Mouse (Mus musculus) urinary bladder, adult 18-20 months (tissue): ENCODE measurements around the gene Abcb1b.
"Not testable (repeated sequence)": the region's sequence is repeated elsewhere in the genome, so short reads cannot be mapped to it uniquely, and the experiment has no call there.

Experiments
- DNase-seq, 2 experiments: peaks; one replicate each; pipeline ENCODE4 v3.0.0; 2022; ENCODE audit warnings: low spot score in 2 of 2, mixed read lengths in 2 of 2

Abcb1b gene

GRCm38 (mm10) chr5:8863580-8864337 lies 65.8 kb downstream of the Abcb1b start:
- DNase-seq: no peak

DNA sequence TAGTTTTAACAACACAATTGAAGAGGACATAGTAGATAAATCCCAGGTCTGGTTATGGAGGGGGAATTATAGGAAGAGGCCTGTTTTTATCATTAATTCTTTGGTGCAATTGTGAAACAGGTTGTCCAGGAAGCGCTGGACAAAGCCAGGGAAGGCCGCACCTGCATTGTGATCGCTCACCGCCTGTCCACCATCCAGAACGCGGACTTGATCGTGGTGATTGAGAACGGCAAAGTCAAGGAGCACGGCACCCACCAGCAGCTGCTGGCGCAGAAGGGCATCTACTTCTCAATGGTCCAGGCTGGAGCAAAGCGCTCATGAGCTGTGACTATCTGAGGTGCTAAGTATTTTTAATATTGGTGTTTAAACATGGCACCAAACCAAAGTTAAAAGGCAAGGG lies 67.7 kb downstream of the Abcb1b start:
- DNase-seq: not testable (repeated sequence)

DNA sequence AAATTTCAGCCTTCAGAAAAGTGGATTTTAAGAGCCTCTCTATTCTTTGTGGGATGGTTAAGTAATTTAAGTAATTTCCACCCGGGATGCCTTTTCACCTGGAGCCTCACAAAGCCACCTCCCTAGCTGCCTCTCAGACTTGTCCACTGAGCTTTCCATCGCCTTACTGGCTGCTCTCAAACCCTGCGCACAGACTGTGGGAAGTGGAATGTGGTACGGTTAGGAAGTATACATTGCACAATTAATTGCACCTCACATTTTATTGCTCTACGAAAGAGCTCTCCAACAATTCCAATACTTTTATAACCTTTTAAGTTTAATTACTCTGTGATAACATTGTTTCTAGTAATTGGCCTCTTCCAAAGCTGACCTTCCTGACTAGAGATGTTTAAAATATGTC lies 68.4 kb downstream of the Abcb1b start:
- DNase-seq: no peak

DNA sequence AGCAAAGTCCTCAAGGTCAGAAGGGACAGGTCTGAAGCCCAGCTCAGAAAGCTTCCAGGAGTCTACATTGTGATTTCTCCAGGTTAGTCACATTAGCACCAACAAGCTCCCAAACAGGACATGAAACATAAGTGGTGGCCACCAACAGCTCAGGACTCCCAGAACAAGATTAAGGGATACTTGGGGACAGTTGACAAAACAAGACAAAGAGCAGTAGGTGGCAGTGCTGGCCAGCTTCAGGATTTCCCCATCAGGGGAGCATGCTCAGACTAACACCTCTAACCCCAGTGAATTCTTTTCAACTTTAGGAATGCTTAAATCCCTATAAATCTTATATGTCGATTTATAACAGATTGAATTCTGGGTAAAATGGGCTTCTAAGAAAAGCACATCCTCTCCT lies 70.1 kb downstream of the Abcb1b start:
- no peak for DNase-seq

DNA sequence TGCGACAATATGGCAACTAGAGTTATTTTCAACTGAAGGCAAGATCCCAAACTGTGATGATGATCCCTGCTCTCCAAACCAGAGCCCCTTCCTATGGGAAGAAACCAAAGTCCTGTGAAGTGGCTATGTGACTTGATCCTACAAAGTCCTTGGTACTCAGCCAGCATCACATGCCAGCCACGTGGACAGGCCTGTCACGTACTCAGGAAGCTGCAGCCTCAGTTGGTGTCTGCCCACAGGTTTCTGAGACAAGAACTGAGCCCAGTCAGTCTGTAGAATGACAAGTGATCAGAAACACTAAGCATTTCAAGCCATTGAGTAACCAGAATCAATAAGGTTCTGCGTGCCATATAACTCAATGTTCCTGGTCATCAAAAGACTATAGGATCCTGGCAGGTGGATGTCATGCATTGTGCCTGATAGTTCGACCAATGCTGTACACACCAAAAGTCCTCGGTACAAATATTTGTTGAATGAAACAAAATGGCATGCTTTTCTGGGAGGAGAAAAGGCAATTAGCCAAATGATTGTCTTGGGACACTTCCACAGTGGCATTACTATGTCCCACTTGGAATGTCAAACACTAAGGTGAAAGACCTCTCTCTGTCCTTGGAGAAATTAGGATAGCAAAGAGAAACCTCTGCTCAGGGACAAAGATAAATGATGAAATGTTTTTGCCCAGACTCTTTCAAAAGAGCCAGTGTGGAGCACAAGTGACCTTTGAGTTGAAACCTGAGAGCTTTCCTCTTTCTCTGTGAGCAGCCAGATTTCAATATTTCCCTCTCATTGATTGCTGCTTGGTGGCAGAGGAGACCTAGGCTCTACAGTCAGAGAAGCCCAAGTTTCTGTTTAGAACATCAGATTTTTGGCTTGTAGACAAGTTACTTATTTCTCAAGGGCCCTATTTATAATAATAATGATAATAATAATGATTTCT lies 75.3 kb downstream of the Abcb1b start:
- DNase-seq: no peak

GRCm38 (mm10) chr5:8877086-8877485 lies 79.1 kb downstream of the Abcb1b start:
- no peak for DNase-seq

DNA sequence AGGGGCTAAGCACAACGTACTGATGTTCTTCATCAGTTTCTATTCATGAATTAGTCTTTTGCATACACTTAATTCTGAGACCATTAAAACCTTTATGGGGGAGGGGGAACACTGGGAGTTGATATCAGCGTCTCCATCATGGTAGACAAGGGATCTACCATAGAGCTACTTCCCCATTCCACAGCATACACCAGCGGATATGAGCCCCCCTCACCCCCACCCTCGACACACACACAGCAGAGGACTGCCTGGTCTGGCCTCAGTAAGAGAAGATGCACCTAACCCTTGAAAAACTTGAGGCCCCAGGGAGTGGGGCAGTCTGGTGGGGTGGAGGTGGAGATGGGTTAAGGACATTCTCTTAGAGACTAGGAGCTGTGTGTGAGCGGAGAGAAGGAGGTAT lies 79.9 kb downstream of the Abcb1b start:
- no peak for DNase-seq

GRCm38 (mm10) chr5:8885837-8886236 lies 87.9 kb downstream of the Abcb1b start:
- no peak for DNase-seq

GRCm38 (mm10) chr5:8893300-8894103 lies 95.6 kb downstream of the Abcb1b start, which contains the start of gene Abcb4:
Abcb4 (plus strand) TSS chr5:8893717.
- peak in 1 of 2 experiments; percentile 16 for DNase-seq

DNA sequence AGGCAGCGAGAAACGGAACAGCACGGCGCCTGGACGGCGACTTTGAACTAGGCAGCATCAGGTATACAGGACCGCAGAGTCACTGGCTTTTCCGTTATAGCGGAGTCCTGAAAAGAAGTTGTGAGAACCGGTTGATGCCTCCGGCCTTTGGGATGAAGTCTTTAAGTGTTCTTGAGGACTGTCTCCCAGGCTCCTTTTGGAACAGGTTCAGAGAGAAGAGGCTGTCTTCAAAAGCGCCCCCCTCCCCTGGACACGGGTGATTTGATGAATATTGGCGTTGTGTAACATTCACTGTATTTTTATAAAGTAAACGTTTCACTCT lies 96.1 kb downstream of the Abcb1b start:
- DNase-seq: no peak

- no peak for DNase-seq
Measured at GRCm38 (mm10) chr5:8894641-8895490, 96.9 kb downstream of the Abcb1b start.

- no peak for DNase-seq
Measured at GRCm38 (mm10) chr5:8896198-8896597, 98.3 kb downstream of the Abcb1b start.

DNA sequence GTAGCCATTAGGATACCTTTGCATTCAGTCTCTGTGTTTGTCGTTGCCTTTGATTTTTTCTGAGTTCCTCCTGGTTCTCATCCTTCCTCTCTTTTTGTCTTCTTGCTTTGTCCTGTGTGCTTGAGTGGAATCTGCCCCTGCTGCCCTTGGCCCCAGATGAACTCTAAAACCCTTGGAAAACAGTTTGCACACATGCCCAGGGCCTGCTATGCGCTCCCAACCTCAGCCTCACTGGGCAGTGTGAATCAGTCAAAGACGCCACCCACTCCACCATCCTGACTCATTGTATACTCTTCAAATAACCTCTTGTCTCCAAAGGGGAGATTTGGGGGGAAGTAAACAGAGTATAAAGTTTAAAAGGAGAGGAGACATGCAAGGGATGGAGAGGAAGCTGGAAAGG lies 100.3 kb downstream of the Abcb1b start:
- no peak for DNase-seq

DNA sequence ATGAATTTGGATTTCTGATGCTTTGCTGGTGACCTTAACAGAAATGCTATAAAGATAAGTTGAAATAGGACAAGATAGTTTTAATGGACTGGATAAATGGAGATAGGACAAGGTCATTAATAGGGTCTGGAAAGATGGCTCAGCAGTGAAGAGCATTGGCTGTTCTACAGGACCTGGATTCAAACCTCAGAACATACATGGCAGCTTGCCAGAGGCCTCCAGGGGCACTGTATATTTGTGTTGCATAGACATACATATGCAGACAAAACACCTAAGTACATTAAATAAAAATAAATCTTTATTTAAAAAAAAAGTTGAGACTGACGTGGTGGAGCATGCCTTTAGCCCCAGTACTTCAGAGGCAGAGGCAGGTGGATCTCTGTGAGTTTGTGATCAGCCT lies 103.1 kb downstream of the Abcb1b start:
- DNase-seq: no peak

GRCm38 (mm10) chr5:8902141-8902817 lies 104.3 kb downstream of the Abcb1b start:
- no peak for DNase-seq

DNA sequence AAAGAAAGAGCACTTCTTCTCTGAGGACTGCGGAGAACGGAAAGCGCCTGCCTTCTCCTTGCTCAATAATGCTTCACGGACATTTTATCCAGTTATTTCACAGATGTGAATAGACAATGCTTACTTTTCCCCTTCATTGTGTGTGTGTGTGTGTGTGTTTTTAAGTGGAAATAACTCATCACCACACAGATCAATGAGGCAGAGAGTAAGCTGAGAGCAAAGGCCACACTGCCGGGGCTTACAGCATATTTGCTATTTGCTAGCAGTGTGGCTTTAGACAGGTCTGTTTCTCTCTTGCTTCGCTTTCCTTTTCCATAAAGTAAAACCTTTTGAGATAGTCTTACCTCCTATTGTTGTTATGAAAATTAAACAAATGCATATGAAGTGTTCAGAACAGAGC lies 106.6 kb downstream of the Abcb1b start:
- DNase-seq: no peak

- DNase-seq: no peak
Measured at GRCm38 (mm10) chr5:8911567-8912198, 113.7 kb downstream of the Abcb1b start.
